8 mouse cellular contexts compared by ENCODE assay signal in genomic region chr4:116182745-116183144, GRCm38 (mm10). TPM values are rescaled to one million over a fixed set of nuclear protein-coding genes. Genes with fewer than 3 reads are reported as not detected.
DNase-seq lines count a peak whose midpoint lies in the region; ATAC-seq and TF ChIP-seq lines count a peak whose summit lies in the region.
"Had no signal": no experiment of that assay in that cellular context is flagged by ENCODE, and none has a peak within 500 bp of the region (broad histone marks: within the 10 kb centered on the region; RNA-seq: fewer than 3 reads in every experiment).

No protein-coding gene starts in this region.

- ATAC-seq in forebrain, postnatal 0 days, result no peak
- ATAC-seq in hindbrain, embryonic 16.5 days, result no peak; the same call in 1 of the 2 replicates

- no peaks in the 10 kb centered on the region for H3K9me3 ChIP-seq in forebrain, postnatal 0 days (ENCODE audit: low read length)
- no peaks in the 10 kb centered on the region for H3K9me3 ChIP-seq in hindbrain, embryonic 16.5 days (ENCODE audit: control insufficient read depth, low read length)
- H3K9me3 ChIP-seq: megakaryocyte, embryonic 14.5 days had no signal

- H3K27ac ChIP-seq in forebrain, postnatal 0 days (ENCODE audit: low read depth, low read length), result no peak overlapping the region
- H3K27ac ChIP-seq in hindbrain, embryonic 16.5 days (ENCODE audit: low read depth, low read length), result no peak overlapping the region

- 0 out of 2 replicates have a peak overlapping the region, but pooled peaks have one; percentile 2 for H3K9ac ChIP-seq in forebrain, postnatal 0 days
- H3K9ac ChIP-seq in hindbrain, embryonic 16.5 days (ENCODE audit: low read depth, low read length), result peak overlapping the region; percentile 40

- WGBS in forebrain, postnatal 0 days, result 4% methylated on average over 12 of the region's 12 CpGs
- WGBS in hindbrain, embryonic 16.5 days, result 3% methylated on average over 12 of the region's 12 CpGs

- no peaks in the 10 kb centered on the region for H3K4me1 ChIP-seq in forebrain, postnatal 0 days (ENCODE audit: insufficient read depth)
- H3K4me1 ChIP-seq in hindbrain, embryonic 16.5 days (ENCODE audit: control insufficient read depth, insufficient read depth, low read depth, low read length), result peaks cover 2% of the 10 kb centered on the region; the same call in 1 of the 2 replicates

- H3K4me3 ChIP-seq in forebrain, postnatal 0 days (ENCODE audit: low read depth, low read length), result no peak overlapping the region
- H3K4me3 ChIP-seq in hindbrain, embryonic 16.5 days (ENCODE audit: low read length), result peak overlapping the region; percentile 6; the same call in 1 of the 2 replicates
- H3K4me3 ChIP-seq: megakaryocyte, embryonic 14.5 days had no signal

- peak overlapping the region; percentile 33 for H3K4me2 ChIP-seq in forebrain, postnatal 0 days (ENCODE audit: low read depth)
- peak overlapping the region; percentile 46 for H3K4me2 ChIP-seq in hindbrain, embryonic 16.5 days (ENCODE audit: low read length)

- peak; percentile 34 for DNase-seq in NIH3T3 (ENCODE audit: low read depth)
- DNase-seq in cerebellum, adult 11 months, result peak; percentile 66
- DNase-seq in forebrain, postnatal 0 days, result no peak
- DNase-seq in lung, postnatal 14 days, result peak; percentile 47
- DNase-seq in frontal cortex, postnatal 14 days (ENCODE audit: low spot score in 2 of 2), result no peak
- DNase-seq in layer of hippocampus, adult 18-20 months (ENCODE audit: low spot score in 2 of 2), result no peak

- no peak for TF ChIP-seq CTCF in forebrain, postnatal 0 days (IDR thresholded peaks at IDR 0.05; ENCODE audit: low read depth)

- H3K27me3 ChIP-seq in forebrain, postnatal 0 days (ENCODE audit: insufficient read depth, low read length), result no peaks in the 10 kb centered on the region
- no peaks in the 10 kb centered on the region for H3K27me3 ChIP-seq in hindbrain, embryonic 16.5 days (replicated peaks; ENCODE audit: control insufficient read depth, insufficient read depth, low read length)

- H3K36me3 ChIP-seq in forebrain, postnatal 0 days (ENCODE audit: insufficient read depth), result no peaks in the 10 kb centered on the region
- H3K36me3 ChIP-seq in hindbrain, embryonic 16.5 days (ENCODE audit: control insufficient read depth, insufficient read depth, low read length), result no peaks in the 10 kb centered on the region

RNA-seq across cellular contexts. Expression of gene Gm49337, which starts 9.6 kb away (rescaled TPM):
- total RNA-seq in forebrain, postnatal 0 days (2014; rRNA removed), result not detected in 2 replicates
- not detected in 2 replicates for polyA plus RNA-seq in forebrain, postnatal 0 days (2015; fragmentation: Nextera tagmentation; extraction: Ambion mirVana)
- not detected in 2 replicates for polyA plus RNA-seq in hindbrain, embryonic 16.5 days (2015; fragmentation: Nextera tagmentation; extraction: Ambion mirVana)
- total RNA-seq in layer of hippocampus, adult 18-20 months (2021), result 1 to 10 TPM; 1.5 to 3.6 TPM

RNA-seq across cellular contexts. Expression of gene 1700042G07Rik, which starts 9.6 kb away (rescaled TPM):
- not detected in 2 replicates for total RNA-seq in forebrain, postnatal 0 days (2014; rRNA removed)
- polyA plus RNA-seq in forebrain, postnatal 0 days (2015; fragmentation: Nextera tagmentation; extraction: Ambion mirVana), result not detected in 2 replicates
- polyA plus RNA-seq in hindbrain, embryonic 16.5 days (2015; fragmentation: Nextera tagmentation; extraction: Ambion mirVana), result not detected in 2 replicates
- total RNA-seq in layer of hippocampus, adult 18-20 months (2021), result not detected

RNA-seq across cellular contexts. Expression of gene Tspan1, which starts 15.3 kb away (rescaled TPM):
- total RNA-seq in forebrain, postnatal 0 days (2014; rRNA removed), result 0.29 TPM in 1 of 2 replicates, not detected in the other
- 0.07 TPM in 1 of 2 replicates, not detected in the other for polyA plus RNA-seq in forebrain, postnatal 0 days (2015; fragmentation: Nextera tagmentation; extraction: Ambion mirVana)
- 0.11 and 0.63 TPM in 2 replicates for polyA plus RNA-seq in hindbrain, embryonic 16.5 days (2015; fragmentation: Nextera tagmentation; extraction: Ambion mirVana)
- not detected for total RNA-seq in layer of hippocampus, adult 18-20 months (2021)

RNA-seq across cellular contexts. Expression of gene Lurap1, which starts 31.6 kb away (rescaled TPM):
- 5.0 and 6.3 TPM in 2 replicates for total RNA-seq in forebrain, postnatal 0 days (2014; rRNA removed)
- 2.8 and 3.0 TPM in 2 replicates for polyA plus RNA-seq in forebrain, postnatal 0 days (2015; fragmentation: Nextera tagmentation; extraction: Ambion mirVana)
- polyA plus RNA-seq in hindbrain, embryonic 16.5 days (2015; fragmentation: Nextera tagmentation; extraction: Ambion mirVana), result 3.3 and 3.7 TPM in 2 replicates
- 10 to 100 TPM; 22.9 to 24.6 TPM for total RNA-seq in layer of hippocampus, adult 18-20 months (2021)

RNA-seq across cellular contexts. Expression of gene Pik3r3, which starts 38.7 kb away (rescaled TPM):
- total RNA-seq in forebrain, postnatal 0 days (2014; rRNA removed), result 41.5 and 51.3 TPM in 2 replicates
- 21.5 and 30.8 TPM in 2 replicates for polyA plus RNA-seq in forebrain, postnatal 0 days (2015; fragmentation: Nextera tagmentation; extraction: Ambion mirVana)
- 47.4 and 57.2 TPM in 2 replicates for polyA plus RNA-seq in hindbrain, embryonic 16.5 days (2015; fragmentation: Nextera tagmentation; extraction: Ambion mirVana)
- 10 to 100 TPM; 31.3 to 34.3 TPM for total RNA-seq in layer of hippocampus, adult 18-20 months (2021)

Comparison
In these comparisons a context has a peak if more than half of its experiments do, and no peak if none do; other contexts are left out.
1. DNase-seq: peak in NIH3T3 (single experiment), cerebellum, adult 11 months (single experiment) and lung, postnatal 14 days (single experiment); none in forebrain, postnatal 0 days (single experiment), frontal cortex, postnatal 14 days (0 of 2) and layer of hippocampus, adult 18-20 months (0 of 2).